In the genomic region with DNA sequence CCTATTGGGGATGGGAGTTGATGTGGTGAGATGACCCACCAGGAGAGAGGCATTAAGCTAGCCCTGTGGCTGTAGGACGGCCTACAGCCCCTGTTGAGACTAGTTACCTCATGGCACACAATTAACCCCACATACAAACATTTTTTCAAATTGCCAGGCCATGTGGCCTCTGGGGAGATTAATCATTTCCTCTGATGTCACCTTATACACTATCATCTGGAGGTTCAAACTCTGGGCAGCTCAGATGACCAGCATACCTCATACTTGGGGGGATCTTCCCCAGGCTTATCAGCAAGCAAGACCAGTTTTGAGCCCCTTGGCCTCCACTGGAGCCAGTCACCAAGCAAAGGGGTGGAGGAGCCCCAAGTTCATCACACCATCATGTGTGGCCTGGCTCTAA, we compare ENCODE assay signal across 19 mouse cellular contexts. TPM values are rescaled to one million over a fixed set of nuclear protein-coding genes. Genes with fewer than 3 reads are reported as not detected.
"Had no signal": no experiment of that assay in that cellular context is flagged by ENCODE, and none has a peak within 500 bp of the region (broad histone marks: within the 10 kb centered on the region; RNA-seq: fewer than 3 reads in every experiment).

No protein-coding gene starts in this region.

- H3K9ac ChIP-seq: lung, embryonic 14.5 days; midbrain, embryonic 13.5 days; midbrain, embryonic 15.5 days; neural tube, embryonic 12.5 days; stomach, embryonic 15.5 days had no signal

- DNase-seq: lung, adult 18-20 months; lung, embryonic 14.5 days; lung, postnatal 10 days; lung, postnatal 4 days; right cerebral cortex, postnatal 14 days; thymus, adult 2 months; thymus, postnatal 25 days; thymus, postnatal 4 days had no signal

- H3K27ac ChIP-seq: midbrain, embryonic 13.5 days; midbrain, embryonic 15.5 days; neural tube, embryonic 12.5 days; stomach, embryonic 15.5 days; stomach, postnatal 0 days had no signal

- H3K4me1 ChIP-seq: midbrain, embryonic 15.5 days had no signal

- H3K4me3 ChIP-seq: midbrain, embryonic 13.5 days; midbrain, embryonic 15.5 days; neural tube, embryonic 12.5 days; stomach, embryonic 15.5 days had no signal

- H3K27me3 ChIP-seq: midbrain, embryonic 13.5 days; midbrain, embryonic 15.5 days; stomach, embryonic 15.5 days had no signal

- H3K36me3 ChIP-seq: midbrain, embryonic 13.5 days; midbrain, embryonic 15.5 days; neural tube, embryonic 12.5 days; stomach, embryonic 15.5 days had no signal

RNA-seq across cellular contexts. Expression of gene Padi1, which starts 2.7 kb away (rescaled TPM):
- total RNA-seq: megakaryocyte, adult 5-6 weeks had no signal
- polyA plus RNA-seq: midbrain, embryonic 13.5 days; midbrain, postnatal 0 days; neural tube, embryonic 14.5 days had no signal

RNA-seq across cellular contexts. Expression of gene Padi3, which starts 32.5 kb away (rescaled TPM):
- total RNA-seq: midbrain, postnatal 0 days; monocyte, adult 5-6 weeks; neutrophil, adult 5-6 weeks had no signal
- polyA plus RNA-seq: midbrain, embryonic 11.5 days; midbrain, embryonic 15.5 days; midbrain, postnatal 0 days; neural tube, embryonic 12.5 days; neural tube, embryonic 14.5 days had no signal
